22 mouse cellular contexts compared by ENCODE assay signal in the genomic region with DNA sequence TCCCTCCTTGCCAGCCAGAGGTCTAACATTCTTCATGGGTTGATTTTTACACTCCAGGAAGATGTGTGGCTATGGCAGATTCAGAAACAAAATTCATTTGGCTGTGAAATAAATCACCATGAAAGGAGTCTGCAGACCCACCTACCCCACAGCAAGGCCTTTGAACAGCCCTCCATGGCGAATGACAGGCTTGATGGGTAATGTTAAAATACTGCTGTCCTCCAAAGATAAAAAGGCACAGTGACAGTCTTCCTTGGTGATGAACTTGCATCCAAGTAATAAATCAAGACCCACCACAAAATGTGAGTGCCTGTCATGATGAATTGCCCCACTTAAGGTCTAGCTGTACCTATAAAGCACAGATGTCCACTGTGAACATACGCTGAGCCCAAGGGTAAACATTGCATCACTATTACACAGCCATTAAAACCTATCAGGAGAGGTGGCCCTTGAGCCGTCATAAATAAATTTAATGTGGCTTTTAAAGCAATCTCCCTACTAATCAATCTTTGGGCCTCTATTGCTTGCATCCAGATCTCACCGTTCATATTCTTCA.
DNase-seq lines count a peak whose midpoint lies in the region; ATAC-seq and TF ChIP-seq lines count a peak whose summit lies in the region.
"Had no signal": no experiment of that assay in that cellular context is flagged by ENCODE, and none has a peak within 500 bp of the region (broad histone marks: within the 10 kb centered on the region; RNA-seq: fewer than 3 reads in every experiment).

No protein-coding gene starts in this region.

- H3K4me3 ChIP-seq in neural tube, embryonic 13.5 days, result no peak overlapping the region
- H3K4me3 ChIP-seq in stomach, postnatal 0 days (ENCODE audit: low read depth, low read length), result no peak overlapping the region
- H3K4me3 ChIP-seq: forebrain, embryonic 10.5 days; forebrain, embryonic 13.5 days; heart, adult 2 months; hindbrain, embryonic 12.5 days; hindbrain, embryonic 15.5 days had no signal

- TF ChIP-seq CTCF in stomach, postnatal 0 days (IDR thresholded peaks at IDR 0.05; ENCODE audit: low read depth), result no peak

- peak; percentile 30 to 78 for DNase-seq in adrenal gland, adult (ENCODE audit: inconsistent age in 2 of 2, low spot score in 1 of 2)
- DNase-seq in adrenal gland, postnatal 10 days, result no peak
- peak; percentile 21 for DNase-seq in adrenal gland, postnatal 14 days
- no peak for DNase-seq in adrenal gland, adult 18-20 months (ENCODE audit: low spot score in 2 of 2)
- peak; percentile 4 for DNase-seq in adrenal gland, postnatal 36 days
- no peak for DNase-seq in stomach, postnatal 0 days (ENCODE audit: low spot score)
- DNase-seq in cerebellum, postnatal 36 days, result no peak
- DNase-seq: cerebellum, adult 18-20 months; cerebellum, adult 9-10 months; cerebellum, postnatal 14 days; gastrocnemius, postnatal 10 days; gastrocnemius, postnatal 36 days; heart, adult 2 months had no signal

- no peaks in the 10 kb centered on the region for H3K4me1 ChIP-seq in neural tube, embryonic 13.5 days (replicated peaks)
- no peaks in the 10 kb centered on the region for H3K4me1 ChIP-seq in stomach, postnatal 0 days (replicated peaks; ENCODE audit: control insufficient read depth, insufficient read depth)
- H3K4me1 ChIP-seq: forebrain, embryonic 10.5 days; forebrain, embryonic 13.5 days; hindbrain, embryonic 12.5 days; hindbrain, embryonic 15.5 days had no signal

- H3K9me3 ChIP-seq in neural tube, embryonic 13.5 days, result no peaks in the 10 kb centered on the region
- H3K9me3 ChIP-seq in stomach, postnatal 0 days (ENCODE audit: control insufficient read depth, low read length), result no peaks in the 10 kb centered on the region
- H3K9me3 ChIP-seq: forebrain, embryonic 10.5 days; forebrain, embryonic 13.5 days; hindbrain, embryonic 12.5 days; hindbrain, embryonic 15.5 days had no signal

- H3K27me3 ChIP-seq in neural tube, embryonic 13.5 days, result no peaks in the 10 kb centered on the region
- H3K27me3 ChIP-seq in stomach, postnatal 0 days (ENCODE audit: control insufficient read depth, insufficient read depth, low read length), result no peaks in the 10 kb centered on the region
- H3K27me3 ChIP-seq: forebrain, embryonic 13.5 days; hindbrain, embryonic 12.5 days; hindbrain, embryonic 15.5 days had no signal

- no peaks in the 10 kb centered on the region for H3K36me3 ChIP-seq in neural tube, embryonic 13.5 days
- no peaks in the 10 kb centered on the region for H3K36me3 ChIP-seq in stomach, postnatal 0 days (ENCODE audit: control insufficient read depth, insufficient read depth, low read length)
- H3K36me3 ChIP-seq: forebrain, embryonic 10.5 days; hindbrain, embryonic 12.5 days; hindbrain, embryonic 15.5 days had no signal

- ATAC-seq in neural tube, embryonic 13.5 days (ENCODE audit: low read depth), result peak; percentile 86
- ATAC-seq in stomach, postnatal 0 days (ENCODE audit: low FRiP score, low TSS enrichment), result no peak
- ATAC-seq: activated CD4-positive, CD25-positive, alpha-beta regulatory T cell, adult 4 months; forebrain, embryonic 13.5 days; forebrain, embryonic 16.5 days; intestine, postnatal 0 days had no signal

- 56% methylated on average over 4 of the region's 4 CpGs for WGBS in neural tube, embryonic 13.5 days
- 49% methylated on average over 4 of the region's 4 CpGs for WGBS in stomach, postnatal 0 days

- TF ChIP-seq EP300 in stomach, postnatal 0 days (optimal IDR thresholded peaks at IDR 0.05), result no peak

- H3K27ac ChIP-seq in neural tube, embryonic 13.5 days (replicated peaks), result no peak overlapping the region
- no peak overlapping the region for H3K27ac ChIP-seq in stomach, postnatal 0 days (replicated peaks)
- H3K27ac ChIP-seq: forebrain, embryonic 10.5 days; forebrain, embryonic 13.5 days; heart, adult 2 months; hindbrain, embryonic 12.5 days; hindbrain, embryonic 15.5 days had no signal

- H3K4me2 ChIP-seq in neural tube, embryonic 13.5 days, result no peak overlapping the region
- no peak overlapping the region for H3K4me2 ChIP-seq in stomach, postnatal 0 days (replicated peaks; ENCODE audit: low read depth)
- H3K4me2 ChIP-seq: forebrain, embryonic 13.5 days; heart, embryonic 11.5 days; hindbrain, embryonic 12.5 days; hindbrain, embryonic 15.5 days had no signal

- no peak overlapping the region for H3K9ac ChIP-seq in neural tube, embryonic 13.5 days
- no peak overlapping the region for H3K9ac ChIP-seq in stomach, postnatal 0 days (ENCODE audit: low read length)
- H3K9ac ChIP-seq: forebrain, embryonic 13.5 days; hindbrain, embryonic 12.5 days; hindbrain, embryonic 15.5 days had no signal

Comparison
In these comparisons a context has a peak if more than half of its experiments do, and no peak if none do; other contexts are left out.
1. DNase-seq: peak in adrenal gland, adult (2 of 2), adrenal gland, postnatal 14 days (single experiment) and adrenal gland, postnatal 36 days (2 of 2); none in adrenal gland, postnatal 10 days (single experiment), adrenal gland, adult 18-20 months (0 of 2), stomach, postnatal 0 days (single experiment) and cerebellum, postnatal 36 days (0 of 2).